Mouse (Mus musculus) forebrain, embryonic 10.5 days (tissue): ENCODE results near the gene Cpne4. TPM values are rescaled to one million over a fixed set of nuclear protein-coding genes. Genes with fewer than 3 reads are reported as not detected.

ENCODE experiments used
- DNase-seq: peaks from one replicate; pipeline ENCODE4 v3.0.0-alpha.2; 2017; ENCODE audit warnings: low spot score; ENCODE audit errors: extremely low spot score
- H3K27ac ChIP-seq: fragments of 300-500 bp; sonication (generic); 2 replicates; pipeline ENCODE4 v1.5.1; 2016; ENCODE audit warnings: mild to moderate bottlenecking
- H3K27me3 ChIP-seq: fragments of 300-500 bp; sonication (generic); 2 replicates; pipeline ENCODE4 v1.6.1; 2016; ENCODE audit warnings: mild to moderate bottlenecking; ENCODE audit not compliant: poor library complexity, severe bottlenecking
- H3K36me3 ChIP-seq: fragments of 300-500 bp; sonication (generic); replicated peaks from 2 replicates; pipeline ENCODE4 v1.6.1; 2016; ENCODE audit warnings: mild to moderate bottlenecking, moderate library complexity
- H3K4me1 ChIP-seq: fragments of 300-500 bp; sonication (generic); 2 replicates; pipeline ENCODE4 v1.6.1; 2016
- H3K4me3 ChIP-seq: fragments of 300-500 bp; sonication (generic); 2 replicates; pipeline ENCODE4 v1.5.1; 2016; ENCODE audit warnings: mild to moderate bottlenecking, moderate library complexity
- H3K9me3 ChIP-seq: fragments of 300-500 bp; sonication (generic); 2 replicates; pipeline ENCODE4 v1.6.1; 2016; ENCODE audit warnings: mild to moderate bottlenecking, moderate library complexity
- WGBS: fragments of 180-500 bp; shearing (Covaris S2); methylation state at CpG from one replicate; pipeline ENCODE4 v1.1.7; 2016; 5-methylcytosine and 5-hydroxymethylcytosine counted together
- polyA plus RNA-seq: library from polyadenylated mRNA; unstranded; fragments of >200 nt; fragmentation: Nextera tagmentation; extraction: Ambion mirVana; gene quantifications from 2 replicates; pipeline ENCODE4 v1.2.1, GENCODE M21; 2016

The Cpne4 gene
- polyA plus RNA-seq, 1 experiment from 2014 or later = 0.35 TPM

DNA sequence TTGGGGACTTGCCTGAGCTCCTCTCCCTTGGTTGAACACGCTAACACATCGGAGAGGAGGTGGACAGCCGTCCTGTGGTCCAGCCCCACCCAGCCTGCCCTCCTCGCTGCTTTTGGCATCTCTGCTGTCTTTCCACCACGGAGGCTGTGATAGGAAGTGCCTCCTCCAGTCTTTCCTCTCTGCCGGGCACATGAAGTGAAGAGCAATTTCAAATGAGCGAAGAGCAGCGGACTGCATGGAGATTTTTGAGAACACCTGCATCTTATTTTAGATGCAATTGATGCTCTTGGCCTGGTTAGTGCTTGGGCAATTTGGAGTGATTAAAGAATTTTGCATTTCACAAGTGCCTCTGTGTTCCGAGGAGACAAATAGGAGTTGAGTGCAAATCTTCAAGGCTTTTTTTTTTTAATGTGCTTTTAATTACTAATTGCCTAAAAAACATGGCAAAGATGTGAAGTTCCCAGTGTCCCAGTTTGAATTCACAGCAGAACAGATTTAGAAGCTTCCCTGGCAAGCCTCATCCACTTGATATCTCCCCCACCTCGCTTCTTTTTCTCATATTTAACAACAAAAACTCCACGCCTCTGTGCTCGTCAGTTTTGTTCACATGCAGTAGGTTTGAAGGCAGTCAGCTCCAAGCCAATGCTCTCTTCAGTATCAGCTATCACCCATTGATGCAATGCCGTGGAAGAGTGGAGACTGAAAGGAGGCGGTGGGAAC lies 195.7 kb downstream of the Cpne4 start:
- Histone ChIP-seq H3K36me3 (no peaks in the 10 kb centered on the region), H3K4me3 (no peak overlapping the region), H3K27ac (no peak overlapping the region), H3K9me3 (no peaks in the 10 kb centered on the region), H3K27me3 (no peaks in the 10 kb centered on the region), H3K4me1 (no peaks in the 10 kb centered on the region)
- no peak for DNase-seq
- 85% methylated on average over 14 of the region's 14 CpGs for WGBS

DNA sequence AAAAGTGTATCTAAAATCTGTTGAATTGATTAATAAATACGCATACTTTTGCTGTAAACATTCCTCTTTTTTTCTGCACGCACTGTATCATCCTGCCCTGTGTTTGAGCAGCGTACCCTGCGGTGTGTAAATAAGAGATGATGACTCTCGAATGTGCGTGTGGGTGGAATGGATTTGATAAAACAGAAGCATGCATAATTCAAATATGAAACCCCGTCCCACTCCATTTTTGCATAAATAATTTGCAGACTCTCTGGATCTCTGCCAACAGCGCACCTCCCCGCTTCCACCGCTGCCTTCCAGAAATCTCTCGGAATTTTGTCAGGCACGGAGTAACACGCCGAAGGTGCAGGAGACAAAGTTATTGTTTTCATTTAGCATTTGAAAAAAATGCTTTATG lies 208.4 kb downstream of the Cpne4 start:
- Histone ChIP-seq H3K4me1 (no peaks in the 10 kb centered on the region), H3K36me3 (no peaks in the 10 kb centered on the region), H3K9me3 (no peaks in the 10 kb centered on the region), H3K4me3 (no peak overlapping the region), H3K27me3 (no peaks in the 10 kb centered on the region), H3K27ac (no peak overlapping the region)
- 96% methylated on average over 14 of the region's 14 CpGs for WGBS
- no peak for DNase-seq

DNA sequence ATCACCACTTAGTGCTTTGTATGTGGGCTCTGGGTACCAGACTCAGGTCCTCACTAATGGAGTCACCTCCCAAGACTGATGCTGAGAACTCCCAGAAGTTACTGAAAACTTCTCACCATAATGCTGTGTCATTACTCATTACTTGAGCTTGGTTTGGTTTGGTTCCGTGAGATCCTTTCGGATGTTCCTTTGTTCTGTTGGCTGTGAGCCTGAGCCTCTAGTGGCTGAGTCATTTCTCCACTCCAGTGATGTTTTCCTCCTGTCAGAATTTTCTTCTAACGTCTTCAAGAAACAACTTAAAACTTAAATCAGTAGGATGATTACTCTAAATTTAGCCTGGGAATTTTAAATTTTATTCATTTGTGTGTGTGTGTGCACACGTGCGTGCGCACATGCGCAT lies 212.9 kb downstream of the Cpne4 start:
- WGBS = 89% methylated on average over 7 of the region's 7 CpGs
- Histone ChIP-seq H3K27me3 (no peaks in the 10 kb centered on the region), H3K9me3 (no peaks in the 10 kb centered on the region), H3K36me3 (no peaks in the 10 kb centered on the region), H3K4me3 (no peak overlapping the region), H3K27ac (no peak overlapping the region), H3K4me1 (no peaks in the 10 kb centered on the region)
- DNase-seq = no peak

DNA sequence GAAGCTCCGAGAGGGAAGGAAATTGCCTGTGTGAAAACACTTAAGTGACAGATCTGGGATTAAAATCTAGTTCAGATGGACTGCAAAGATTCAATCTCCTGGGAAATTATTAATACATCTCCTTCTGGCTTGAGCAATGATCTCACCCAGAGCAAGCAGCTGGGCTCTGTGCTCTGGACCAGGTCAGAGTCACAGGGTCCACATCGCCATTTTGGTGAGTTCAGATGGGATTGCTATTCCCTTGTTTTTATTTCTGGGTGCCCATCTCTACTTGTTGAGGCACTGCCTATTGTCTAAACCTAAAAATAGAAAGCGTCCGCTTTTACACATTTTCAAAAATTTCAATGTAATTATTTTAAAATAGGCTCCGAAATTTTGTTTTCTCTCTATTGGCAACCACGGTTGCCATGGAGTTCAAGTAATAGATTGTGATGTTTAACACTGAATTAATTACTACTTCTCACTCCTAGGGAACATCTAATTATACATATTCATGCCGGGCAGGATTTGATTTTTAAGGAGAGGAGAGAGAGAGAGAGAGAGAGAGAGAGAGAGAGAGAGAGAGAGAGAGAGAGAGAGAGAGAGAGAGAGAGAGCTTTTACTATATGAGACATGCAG lies 229.2 kb downstream of the Cpne4 start:
- WGBS = 90% methylated on average over 7 of the region's 7 CpGs
- H3K4me3 ChIP-seq = no peak overlapping the region
- H3K27me3 ChIP-seq = no peaks in the 10 kb centered on the region
- no peaks in the 10 kb centered on the region for H3K9me3 ChIP-seq
- H3K36me3 ChIP-seq = no peaks in the 10 kb centered on the region
- no peaks in the 10 kb centered on the region for H3K4me1 ChIP-seq
- H3K27ac ChIP-seq = no peak overlapping the region
- DNase-seq = no peak

DNA sequence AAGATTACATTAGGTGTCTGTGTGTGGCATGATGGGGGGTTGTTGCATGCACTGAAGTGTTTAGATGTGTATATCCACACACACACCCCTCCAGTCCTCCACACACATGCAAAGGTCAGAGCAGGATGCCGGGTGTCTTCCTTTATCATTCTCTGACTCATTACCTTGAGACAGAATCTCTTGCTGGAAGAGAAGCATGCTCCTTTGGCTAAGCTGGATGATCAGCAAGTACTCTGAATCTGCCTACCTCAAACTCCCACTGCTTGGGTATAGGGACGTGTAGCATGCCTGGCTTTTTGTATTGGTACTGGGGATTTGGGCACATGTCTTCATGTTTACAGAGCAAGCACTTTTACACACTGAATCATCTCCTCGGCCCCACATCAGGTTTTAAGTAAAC lies 230.0 kb downstream of the Cpne4 start:
- Histone ChIP-seq H3K27ac (no peak overlapping the region), H3K27me3 (no peaks in the 10 kb centered on the region), H3K4me3 (no peak overlapping the region), H3K9me3 (no peaks in the 10 kb centered on the region), H3K36me3 (no peaks in the 10 kb centered on the region), H3K4me1 (no peaks in the 10 kb centered on the region)
- 84% methylated on average over 3 of the region's 3 CpGs for WGBS
- DNase-seq = no peak

DNA sequence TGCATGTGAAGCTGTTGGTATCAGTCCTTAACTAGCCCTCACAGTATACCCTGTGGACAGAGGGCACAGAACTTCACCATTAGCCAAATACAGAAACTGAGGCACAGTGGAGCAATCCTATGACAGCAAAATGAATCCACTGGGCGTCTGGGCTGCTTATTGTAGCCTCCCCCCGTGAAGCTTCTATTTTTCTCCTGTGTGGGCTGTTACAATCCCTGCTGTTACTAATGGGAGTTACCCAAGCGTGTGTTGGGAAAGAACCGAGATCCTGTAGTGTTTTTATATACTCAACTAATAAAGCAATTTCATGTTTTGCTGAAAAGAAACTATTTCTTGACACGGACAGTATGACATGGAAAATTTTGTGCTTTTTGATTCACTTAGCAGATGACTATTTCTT lies 230.7 kb downstream of the Cpne4 start:
- no peak overlapping the region for H3K4me3 ChIP-seq
- no peak overlapping the region for H3K27ac ChIP-seq
- DNase-seq = no peak
- no peaks in the 10 kb centered on the region for H3K9me3 ChIP-seq
- no peaks in the 10 kb centered on the region for H3K36me3 ChIP-seq
- H3K27me3 ChIP-seq = no peaks in the 10 kb centered on the region
- 78% methylated on average over 5 of the region's 5 CpGs for WGBS
- H3K4me1 ChIP-seq = no peaks in the 10 kb centered on the region

DNA sequence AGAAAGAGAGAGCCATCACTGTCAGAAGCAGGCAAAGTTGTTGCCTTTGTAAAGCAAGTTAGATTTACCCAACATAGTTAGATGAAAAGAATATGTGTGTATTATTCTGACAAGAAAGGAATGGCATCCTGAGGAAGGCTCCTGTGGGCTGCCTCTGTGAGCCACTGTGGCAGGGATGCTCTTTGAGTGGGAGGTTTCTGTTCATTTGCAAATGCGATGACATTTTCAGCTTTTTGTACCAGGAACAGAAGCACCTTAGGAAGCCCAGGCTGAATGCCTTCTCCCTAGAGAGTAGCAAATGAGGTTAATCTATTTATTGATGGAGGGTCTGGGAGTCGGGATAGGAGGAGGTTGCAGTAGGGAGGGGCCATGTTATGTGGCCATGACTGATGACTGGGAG lies 249.5 kb downstream of the Cpne4 start:
- Histone ChIP-seq H3K36me3 (no peaks in the 10 kb centered on the region), H3K4me1 (peaks cover 7% of the 10 kb centered on the region; the same call in 1 of the 2 replicates), H3K27ac (no peak overlapping the region), H3K27me3 (no peaks in the 10 kb centered on the region), H3K9me3 (no peaks in the 10 kb centered on the region), H3K4me3 (no peak overlapping the region)
- DNase-seq = no peak
- WGBS = 11% methylated on average over 2 of the region's 2 CpGs

DNA sequence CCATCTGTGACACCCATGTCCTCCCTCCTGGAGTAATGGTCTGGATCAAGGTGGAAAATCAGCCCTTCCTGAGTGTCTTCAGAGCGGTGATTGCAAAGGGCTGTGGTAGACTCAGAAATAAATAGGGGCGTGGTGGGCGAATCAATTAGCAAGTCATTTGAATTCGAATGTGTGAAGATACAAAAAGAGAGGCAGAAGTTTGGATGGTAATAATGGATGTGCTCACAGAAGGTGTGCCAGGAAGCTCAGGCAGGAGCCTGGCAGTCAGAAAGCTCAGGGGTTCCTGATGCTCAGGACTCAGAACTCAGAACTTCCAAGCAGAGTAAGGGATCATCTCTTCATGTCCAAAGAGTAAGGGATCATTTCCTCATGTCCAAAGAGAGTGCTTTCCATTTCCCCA lies 257.7 kb downstream of the Cpne4 start:
- Histone ChIP-seq H3K27ac (no peak overlapping the region), H3K4me3 (no peak overlapping the region), H3K9me3 (no peaks in the 10 kb centered on the region), H3K36me3 (no peaks in the 10 kb centered on the region), H3K27me3 (no peaks in the 10 kb centered on the region), H3K4me1 (no peaks in the 10 kb centered on the region)
- DNase-seq = no peak
- WGBS = 84% methylated on average over 4 of the region's 4 CpGs

DNA sequence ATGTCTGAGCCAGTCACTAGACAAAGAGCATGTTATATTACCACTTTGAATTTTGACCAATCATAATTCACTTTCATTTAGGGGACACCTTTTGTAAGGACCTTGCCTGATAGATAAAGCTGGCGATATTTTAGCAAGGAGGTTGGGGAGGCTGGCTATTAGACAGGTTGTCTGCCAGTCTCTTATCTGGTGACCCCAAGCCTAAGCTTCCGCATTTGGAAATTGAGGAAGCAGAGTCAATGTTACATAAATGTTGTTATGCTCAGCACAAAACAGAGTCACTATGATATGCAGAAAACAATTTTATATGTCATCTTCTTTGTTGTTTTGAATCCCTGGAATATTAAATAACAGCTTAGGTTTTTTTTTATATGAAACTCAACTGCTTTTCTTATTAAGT lies 267.6 kb downstream of the Cpne4 start:
- no peak for DNase-seq
- no peaks in the 10 kb centered on the region for H3K9me3 ChIP-seq
- H3K4me1 ChIP-seq = no peaks in the 10 kb centered on the region
- no peaks in the 10 kb centered on the region for H3K27me3 ChIP-seq
- no peak overlapping the region for H3K4me3 ChIP-seq
- WGBS = 92% methylated on average over 2 of the region's 2 CpGs
- no peak overlapping the region for H3K27ac ChIP-seq
- H3K36me3 ChIP-seq = no peaks in the 10 kb centered on the region

DNA sequence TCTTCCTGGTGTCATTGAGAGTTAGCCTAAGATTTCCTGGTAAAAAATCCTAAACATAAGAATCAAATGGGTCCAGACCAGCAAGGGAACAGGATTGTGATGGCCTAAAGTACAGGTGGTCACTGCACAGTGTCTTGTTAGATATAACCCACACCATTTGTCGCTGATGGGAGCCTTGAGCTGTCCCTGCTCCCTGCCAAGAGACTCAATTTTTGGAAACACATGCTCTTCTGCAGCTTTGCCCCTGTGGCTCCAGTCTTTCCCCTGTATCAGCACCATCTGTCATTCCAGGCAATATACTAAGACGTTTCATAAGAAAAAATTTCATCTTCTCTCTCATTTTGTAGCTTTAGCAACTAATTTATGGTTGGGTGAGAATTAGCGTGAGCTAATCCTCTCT lies 281.6 kb downstream of the Cpne4 start:
- DNase-seq = no peak
- Histone ChIP-seq H3K36me3 (no peaks in the 10 kb centered on the region), H3K4me1 (no peaks in the 10 kb centered on the region), H3K9me3 (no peaks in the 10 kb centered on the region), H3K4me3 (no peak overlapping the region), H3K27me3 (no peaks in the 10 kb centered on the region), H3K27ac (no peak overlapping the region)
- 68% methylated on average over 3 of the region's 3 CpGs for WGBS

DNA sequence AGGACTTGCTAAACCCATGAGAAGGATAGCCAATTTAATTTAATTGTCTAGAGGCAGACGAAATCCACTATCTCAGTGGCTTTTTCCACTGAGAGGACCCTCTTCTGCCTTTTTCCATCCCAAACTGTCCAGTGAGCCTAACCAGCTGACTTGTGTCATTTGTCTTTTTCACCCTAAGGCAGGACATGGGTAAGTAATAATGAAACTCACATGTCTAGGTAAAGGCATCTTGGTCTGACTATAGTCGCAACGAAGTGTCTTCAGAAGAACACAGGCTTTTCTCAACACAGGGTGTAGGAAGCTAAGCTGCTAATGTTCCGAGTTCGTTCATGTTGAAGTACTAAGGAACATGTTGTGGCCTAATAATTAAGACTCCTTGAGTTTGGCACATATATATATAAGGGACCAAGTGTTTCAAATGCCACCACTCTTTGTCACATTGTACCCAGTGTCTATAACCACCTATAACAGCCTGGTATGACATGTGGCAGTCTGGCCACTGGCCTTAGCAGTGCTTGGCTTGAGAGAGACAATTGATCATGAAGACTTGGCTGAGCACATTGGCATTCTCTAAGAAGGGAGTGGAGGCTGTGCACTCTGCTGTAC lies 286.0 kb downstream of the Cpne4 start:
- WGBS = 90% methylated on average over 5 of the region's 5 CpGs
- no peak for DNase-seq
- no peaks in the 10 kb centered on the region for H3K36me3 ChIP-seq
- H3K27ac ChIP-seq = no peak overlapping the region
- no peaks in the 10 kb centered on the region for H3K9me3 ChIP-seq
- H3K4me3 ChIP-seq = no peak overlapping the region
- no peaks in the 10 kb centered on the region for H3K27me3 ChIP-seq
- H3K4me1 ChIP-seq = peaks cover 3% of the 10 kb centered on the region; the same call in 1 of the 2 replicates

DNA sequence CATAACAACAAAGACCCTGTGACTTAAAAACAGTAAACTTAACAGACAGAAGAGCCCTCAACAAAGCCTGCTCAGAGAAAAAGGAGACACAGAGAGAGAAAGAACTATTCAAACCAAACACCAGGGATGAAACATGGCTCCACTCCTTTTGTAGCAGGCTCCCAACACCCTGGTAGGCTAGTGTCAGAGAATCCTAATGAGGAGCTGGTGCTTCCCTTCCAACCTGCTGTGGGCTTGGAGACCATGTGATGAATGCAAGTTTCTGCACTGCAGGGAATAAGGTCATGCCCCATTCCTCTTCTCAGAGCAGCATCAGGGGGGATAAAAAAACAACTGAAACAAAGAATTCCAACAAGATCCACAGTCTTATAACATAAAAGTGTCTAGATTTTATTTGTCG lies 290.8 kb downstream of the Cpne4 start:
- 28% methylated on average over 1 of the region's 1 CpGs for WGBS
- DNase-seq = no peak
- H3K27ac ChIP-seq = no peak overlapping the region

DNA sequence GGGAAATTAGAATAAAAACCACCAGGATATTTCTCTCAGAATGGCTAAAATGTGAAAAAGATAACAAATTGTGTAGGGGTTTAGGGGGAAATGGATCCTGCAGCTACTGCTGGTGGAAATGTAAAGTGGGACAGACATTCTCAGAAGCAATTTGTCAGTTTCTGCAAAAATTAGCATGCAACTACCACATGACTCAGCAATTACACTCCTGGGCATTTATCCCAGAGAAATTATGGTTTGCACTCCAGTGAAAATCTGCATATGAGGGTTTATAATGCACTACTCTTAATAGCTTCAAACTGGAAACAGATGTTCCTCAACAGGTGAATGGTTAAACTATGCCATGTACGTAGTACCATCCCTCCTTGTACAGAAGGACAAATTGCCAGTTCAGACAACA lies 294.2 kb downstream of the Cpne4 start:
- WGBS = 93% methylated on average over 1 of the region's 1 CpGs

More for the DNA sequence above, 290.8 kb downstream of the Cpne4 start:
- Histone ChIP-seq H3K27me3 (no peaks in the 10 kb centered on the region), H3K4me3 (no peak overlapping the region), H3K4me1 (peaks cover 4% of the 10 kb centered on the region; the same call in 1 of the 2 replicates), H3K36me3 (no peaks in the 10 kb centered on the region), H3K9me3 (no peaks in the 10 kb centered on the region)

More for the DNA sequence above, 294.2 kb downstream of the Cpne4 start:
- DNase-seq = no peak
- H3K9me3 ChIP-seq = no peaks in the 10 kb centered on the region
- no peaks in the 10 kb centered on the region for H3K36me3 ChIP-seq
- peaks cover 4% of the 10 kb centered on the region; the same call in 1 of the 2 replicates for H3K4me1 ChIP-seq
- H3K27ac ChIP-seq = no peak overlapping the region
- no peaks in the 10 kb centered on the region for H3K27me3 ChIP-seq
- no peak overlapping the region for H3K4me3 ChIP-seq
